Mouse (Mus musculus): ENCODE measurements around the gene Irf7. TPM values are rescaled to one million over a fixed set of nuclear protein-coding genes. Genes with fewer than 3 reads are reported as not detected.

The Irf7 gene
- polyA plus RNA-seq, 1 experiment from 2014 or later = 5.7 TPM

- Histone ChIP-seq H3K4me3 (replicated peaks) (peak within 1 kb of the TSS; percentile 93), H3K9me3 (no peaks in the 10 kb centered on the region), H3K27ac (peak within 1 kb of the TSS; percentile 93), H3K9ac (peak within 1 kb of the TSS; percentile 80), H3K4me2 (replicated peaks) (peak within 1 kb of the TSS; percentile 71), H3K36me3 (peaks cover 14% of the 10 kb centered on the region), H3K27me3 (replicated peaks) (no peaks in the 10 kb centered on the region), H3K4me1 (replicated peaks) (peaks cover 13% of the 10 kb centered on the region)
- WGBS = under 1% methylated on average over 76 of the region's 76 CpGs
- ATAC-seq = peak; percentile 96
Measured at GRCm38 (mm10) chr7:141228279-141229067, 37.8 kb downstream of the Irf7 start, which contains the start of gene Phrf1. Gene Phrf1 (plus strand): TSS chr7:141228784.

DNA sequence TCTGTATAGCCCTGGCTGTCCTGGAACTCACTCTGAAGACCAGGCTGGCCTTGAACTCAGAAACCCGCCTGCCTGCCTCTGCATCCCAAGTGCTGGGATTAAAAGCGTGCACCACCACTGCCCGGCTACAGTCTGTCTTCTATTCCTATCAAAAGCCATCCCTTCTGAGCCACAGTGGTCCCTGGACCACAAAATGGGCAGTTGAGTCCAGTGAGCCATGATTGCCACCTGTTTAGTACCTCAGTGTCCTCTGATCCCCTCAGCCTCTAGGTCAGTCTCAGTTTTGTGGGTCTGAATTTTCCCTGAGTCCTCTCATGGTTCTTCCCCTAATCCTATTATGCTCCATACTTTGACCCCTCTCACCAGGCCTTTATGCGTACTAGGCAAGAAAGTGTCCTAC is 38.5 kb downstream of the Irf7 start:
- Histone ChIP-seq H3K4me2 (replicated peaks) (no peak overlapping the region), H3K4me1 (replicated peaks) (peaks cover 17% of the 10 kb centered on the region), H3K36me3 (peaks cover 13% of the 10 kb centered on the region), H3K27ac (0 out of 2 replicates have a peak overlapping the region, but pooled peaks have one; percentile 93), H3K27me3 (replicated peaks) (no peaks in the 10 kb centered on the region), H3K9me3 (no peaks in the 10 kb centered on the region), H3K9ac (0 out of 2 replicates have a peak overlapping the region, but pooled peaks have one; percentile 80), H3K4me3 (replicated peaks) (peak overlapping the region; percentile 93; the same call in 1 of the 2 replicates)
- WGBS = 74% methylated on average over 4 of the region's 4 CpGs
- ATAC-seq = 0 out of 2 replicates have a peak, but pooled peaks have one; percentile 10

DNA sequence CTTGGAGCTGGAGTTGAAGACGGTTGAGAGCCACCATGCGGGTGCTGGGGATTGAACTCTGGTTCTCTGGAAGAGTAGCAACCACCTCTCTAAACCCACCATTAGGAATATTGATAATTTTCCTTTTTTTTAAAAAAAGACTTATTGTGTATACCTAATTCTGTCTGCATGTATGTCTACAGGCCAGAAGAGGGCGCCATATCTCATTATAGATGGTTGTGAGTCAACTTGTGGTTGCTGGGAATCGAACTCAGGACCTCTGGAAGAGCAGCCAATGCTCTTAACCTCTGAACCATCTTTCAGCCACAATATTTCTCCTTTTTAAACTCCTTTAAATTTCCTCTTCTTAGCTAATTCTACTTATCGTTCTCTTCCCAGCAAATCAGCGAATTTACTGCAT is 39.7 kb downstream of the Irf7 start:
- peaks cover 26% of the 10 kb centered on the region for H3K4me1 ChIP-seq (replicated peaks)
- no peak overlapping the region for H3K4me2 ChIP-seq (replicated peaks)
- H3K4me3 ChIP-seq (replicated peaks) = no peak overlapping the region
- H3K27me3 ChIP-seq (replicated peaks) = no peaks in the 10 kb centered on the region
- H3K27ac ChIP-seq = no peak overlapping the region
- WGBS = 88% methylated on average over 6 of the region's 6 CpGs
- peaks cover under 1% of the 10 kb centered on the region; the same call in 1 of the 2 replicates for H3K36me3 ChIP-seq
- ATAC-seq = no peak
- H3K9ac ChIP-seq = no peak overlapping the region
- no peaks in the 10 kb centered on the region for H3K9me3 ChIP-seq

GRCm38 (mm10) chr7:141222696-141223215 is 43.5 kb downstream of the Irf7 start:
- Histone ChIP-seq H3K27ac (peak overlapping the region; percentile 91), H3K4me2 (replicated peaks) (peak overlapping the region; percentile 83), H3K36me3 (peaks cover 4% of the 10 kb centered on the region; the same call in 1 of the 2 replicates), H3K27me3 (replicated peaks) (no peaks in the 10 kb centered on the region), H3K9ac (0 out of 2 replicates have a peak overlapping the region, but pooled peaks have one; percentile 17), H3K4me3 (replicated peaks) (no peak overlapping the region), H3K9me3 (no peaks in the 10 kb centered on the region), H3K4me1 (replicated peaks) (peaks cover 42% of the 10 kb centered on the region)
- 81% methylated on average over 4 of the region's 4 CpGs for WGBS
- no peak for ATAC-seq

DNA sequence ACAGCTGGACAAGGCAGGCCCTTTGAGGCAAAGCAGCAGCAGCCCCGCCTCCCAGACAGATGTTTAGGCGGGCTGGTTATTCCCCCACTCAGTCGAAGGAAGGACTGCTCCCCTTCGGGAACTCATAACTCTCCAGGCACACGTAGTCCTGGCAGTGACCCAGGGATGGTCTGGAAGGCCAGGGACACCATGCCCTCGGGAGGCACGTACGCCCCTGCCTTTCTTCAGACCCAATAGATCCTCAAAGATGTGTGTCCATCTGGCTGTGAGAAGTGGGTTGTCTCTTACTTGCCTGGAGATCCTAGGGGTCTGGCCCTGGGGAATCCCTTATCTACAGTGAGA is 44.2 kb downstream of the Irf7 start:
- H3K27ac ChIP-seq = peak overlapping the region; percentile 91
- H3K4me2 ChIP-seq (replicated peaks) = peak overlapping the region; percentile 83
- H3K36me3 ChIP-seq = peaks cover 4% of the 10 kb centered on the region; the same call in 1 of the 2 replicates
- 10% methylated on average over 8 of the region's 8 CpGs for WGBS
- ATAC-seq = no peak
- H3K9ac ChIP-seq = peak overlapping the region; percentile 17
- H3K4me3 ChIP-seq (replicated peaks) = peak overlapping the region; percentile 64
- H3K4me1 ChIP-seq (replicated peaks) = peaks cover 49% of the 10 kb centered on the region
- H3K27me3 ChIP-seq (replicated peaks) = no peaks in the 10 kb centered on the region
- no peaks in the 10 kb centered on the region for H3K9me3 ChIP-seq

DNA sequence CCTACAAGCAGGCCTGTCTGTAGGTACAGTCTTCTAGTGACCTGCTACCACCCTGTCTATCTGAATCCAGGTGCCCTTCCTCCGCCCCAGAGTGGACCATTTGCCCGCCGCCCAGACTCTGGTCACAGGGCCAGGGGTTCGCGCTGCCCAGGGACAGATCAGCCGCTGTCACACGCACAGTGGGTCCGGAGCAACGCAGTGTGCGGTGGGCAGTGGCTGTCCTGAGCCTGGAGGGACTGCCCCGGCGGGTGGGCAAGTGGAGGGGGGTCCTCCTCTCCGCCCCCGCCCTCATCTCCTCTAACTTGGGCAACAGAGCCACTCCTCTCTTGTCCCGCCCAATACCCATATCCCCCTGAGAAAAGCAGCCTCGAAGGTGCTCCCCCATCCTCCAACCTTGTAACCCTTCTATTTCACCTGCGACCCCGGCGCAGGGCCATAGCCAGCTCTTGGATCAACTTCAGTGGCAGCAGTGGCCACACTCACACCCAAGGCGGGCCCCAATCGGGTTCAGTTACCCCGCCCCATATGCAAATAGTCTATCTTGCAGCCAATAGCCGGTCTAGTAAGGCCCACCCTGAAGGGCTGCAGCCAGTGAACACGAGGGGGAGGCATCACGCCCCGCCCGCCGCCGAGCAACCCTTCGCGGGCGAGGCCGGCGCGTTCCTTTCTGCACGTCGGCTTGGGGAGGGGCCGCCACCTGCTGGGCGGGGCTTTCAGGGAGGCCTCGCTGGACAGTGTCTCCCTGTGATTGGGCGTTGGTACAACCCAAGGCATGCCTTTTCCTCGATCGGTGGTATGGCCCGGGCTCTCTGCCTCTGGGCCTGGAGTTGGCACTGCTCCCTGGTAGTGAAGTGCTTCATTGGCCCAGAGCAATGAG is 44.8 kb downstream of the Irf7 start:
- Histone ChIP-seq H3K4me2 (replicated peaks) (peak overlapping the region; percentile 83), H3K4me3 (replicated peaks) (peak overlapping the region; percentile 64), H3K9ac (peak overlapping the region; percentile 85), H3K36me3 (peaks cover 4% of the 10 kb centered on the region; the same call in 1 of the 2 replicates), H3K4me1 (replicated peaks) (peaks cover 54% of the 10 kb centered on the region), H3K27me3 (replicated peaks) (no peaks in the 10 kb centered on the region), H3K9me3 (no peaks in the 10 kb centered on the region), H3K27ac (peak overlapping the region; percentile 91)
- 3% methylated on average over 44 of the region's 44 CpGs for WGBS
- peak; percentile 97 for ATAC-seq

GRCm38 (mm10) chr7:141220377-141220776 is 45.9 kb downstream of the Irf7 start:
- H3K4me2 ChIP-seq (replicated peaks) = peak overlapping the region; percentile 83
- H3K9me3 ChIP-seq = no peaks in the 10 kb centered on the region
- H3K4me3 ChIP-seq (replicated peaks) = peak overlapping the region; percentile 64
- peaks cover 4% of the 10 kb centered on the region; the same call in 1 of the 2 replicates for H3K36me3 ChIP-seq
- peak overlapping the region; percentile 85; the same call in 1 of the 2 replicates for H3K9ac ChIP-seq
- no peak for ATAC-seq
- no peaks in the 10 kb centered on the region for H3K27me3 ChIP-seq (replicated peaks)
- peak overlapping the region; percentile 82; the same call in 1 of the 2 replicates for H3K27ac ChIP-seq
- peaks cover 58% of the 10 kb centered on the region for H3K4me1 ChIP-seq (replicated peaks)
- WGBS = 70% methylated on average over 1 of the region's 1 CpGs

GRCm38 (mm10) chr7:141219558-141220099 is 46.7 kb downstream of the Irf7 start:
- no peak overlapping the region for H3K4me3 ChIP-seq (replicated peaks)
- WGBS = 94% methylated on average over 1 of the region's 1 CpGs
- H3K4me2 ChIP-seq (replicated peaks) = peak overlapping the region; percentile 83
- H3K4me1 ChIP-seq (replicated peaks) = peaks cover 62% of the 10 kb centered on the region
- H3K27me3 ChIP-seq (replicated peaks) = no peaks in the 10 kb centered on the region
- H3K36me3 ChIP-seq = peaks cover 4% of the 10 kb centered on the region; the same call in 1 of the 2 replicates
- H3K9me3 ChIP-seq = no peaks in the 10 kb centered on the region
- H3K27ac ChIP-seq = no peak overlapping the region
- ATAC-seq = no peak
- peak overlapping the region; percentile 2; the same call in 1 of the 2 replicates for H3K9ac ChIP-seq

DNA sequence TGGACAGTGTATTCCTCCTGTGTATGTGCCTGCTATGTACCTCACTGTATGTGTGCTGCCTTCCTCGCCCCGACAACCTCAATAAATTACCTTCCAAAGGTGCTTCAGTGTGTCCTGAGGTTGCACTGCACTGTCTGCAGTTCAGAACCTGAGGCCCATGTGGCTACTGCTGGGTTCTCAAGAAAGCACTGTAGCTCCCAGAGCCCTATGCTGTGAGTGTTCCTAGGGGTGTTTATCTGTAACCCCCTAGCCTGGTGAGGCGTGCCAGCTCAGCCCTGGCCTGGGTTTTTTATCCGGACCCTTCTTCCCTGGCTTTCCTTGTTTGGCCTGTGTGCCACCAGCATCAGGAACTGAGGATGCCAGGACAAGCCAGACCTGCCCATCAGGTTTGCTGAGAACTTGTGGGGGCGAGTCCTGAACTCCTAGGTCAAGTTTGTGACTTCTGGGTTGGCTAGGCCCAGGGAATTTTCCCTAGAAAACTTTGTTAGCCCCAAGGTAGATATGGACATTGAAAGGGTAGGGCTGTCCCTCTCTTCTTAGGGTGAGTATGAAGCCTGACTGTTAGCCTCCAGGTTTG is 47.6 kb downstream of the Irf7 start:
- no peaks in the 10 kb centered on the region for H3K9me3 ChIP-seq
- WGBS = 68% methylated on average over 5 of the region's 5 CpGs
- peak overlapping the region; percentile 92 for H3K4me2 ChIP-seq (replicated peaks)
- H3K27ac ChIP-seq = peak overlapping the region; percentile 27; the same call in 1 of the 2 replicates
- ATAC-seq = no peak
- H3K36me3 ChIP-seq = peaks cover 4% of the 10 kb centered on the region; the same call in 1 of the 2 replicates
- H3K4me1 ChIP-seq (replicated peaks) = peaks cover 66% of the 10 kb centered on the region
- no peaks in the 10 kb centered on the region for H3K27me3 ChIP-seq (replicated peaks)
- H3K4me3 ChIP-seq (replicated peaks) = peak overlapping the region; percentile 71
- peak overlapping the region; percentile 26; the same call in 1 of the 2 replicates for H3K9ac ChIP-seq

- Histone ChIP-seq H3K9me3 (no peaks in the 10 kb centered on the region), H3K4me3 (replicated peaks) (peak overlapping the region; percentile 71), H3K9ac (peak overlapping the region; percentile 34; the same call in 1 of the 2 replicates), H3K27me3 (replicated peaks) (no peaks in the 10 kb centered on the region), H3K36me3 (peaks cover 4% of the 10 kb centered on the region; the same call in 1 of the 2 replicates), H3K4me2 (replicated peaks) (peak overlapping the region; percentile 92), H3K4me1 (replicated peaks) (peaks cover 69% of the 10 kb centered on the region), H3K27ac (peak overlapping the region; percentile 27; the same call in 1 of the 2 replicates)
- ATAC-seq = no peak
- WGBS = 64% methylated on average over 3 of the region's 3 CpGs
Measured at GRCm38 (mm10) chr7:141218141-141218540, 48.1 kb downstream of the Irf7 start.

DNA sequence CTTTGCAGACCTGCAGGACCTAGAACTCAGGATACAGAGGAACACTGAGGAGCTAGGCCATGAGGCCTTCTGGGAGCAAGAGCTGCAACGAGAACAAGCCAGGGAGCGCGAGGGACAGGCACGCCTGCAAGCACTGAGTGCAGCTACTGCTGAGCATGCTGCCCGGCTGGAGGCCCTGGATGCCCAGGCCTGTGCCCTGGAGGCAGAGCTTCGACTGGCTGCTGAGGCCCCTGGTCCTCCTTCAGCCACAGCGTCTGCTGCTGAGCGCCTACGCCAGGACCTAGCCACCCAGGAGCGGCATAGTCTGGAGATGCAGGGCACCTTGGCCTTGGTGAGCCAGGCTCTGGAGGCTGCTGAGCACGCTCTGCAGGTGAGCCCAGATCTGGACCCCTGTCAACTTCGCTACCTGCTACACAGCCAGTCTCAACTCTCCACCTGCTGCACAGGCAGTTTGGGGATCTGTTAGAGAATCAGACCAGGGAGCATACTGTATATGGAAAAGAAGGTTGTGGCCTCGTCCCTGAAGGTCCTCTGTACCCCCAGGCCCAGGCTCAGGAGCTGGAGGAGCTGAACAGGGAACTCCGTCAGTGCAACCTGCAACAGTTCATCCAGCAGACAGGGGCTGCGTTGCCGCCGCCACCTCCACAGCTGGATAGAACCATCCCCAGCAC is 48.8 kb downstream of the Irf7 start:
- H3K4me1 ChIP-seq (replicated peaks) = peaks cover 62% of the 10 kb centered on the region
- H3K4me3 ChIP-seq (replicated peaks) = peak overlapping the region; percentile 71
- ATAC-seq = no peak
- peak overlapping the region; percentile 92 for H3K4me2 ChIP-seq (replicated peaks)
- H3K27me3 ChIP-seq (replicated peaks) = no peaks in the 10 kb centered on the region
- peaks cover 4% of the 10 kb centered on the region; the same call in 1 of the 2 replicates for H3K36me3 ChIP-seq
- 86% methylated on average over 17 of the region's 17 CpGs for WGBS
- H3K9me3 ChIP-seq = no peaks in the 10 kb centered on the region
- H3K9ac ChIP-seq = peak overlapping the region; percentile 66
- H3K27ac ChIP-seq = peak overlapping the region; percentile 70
